Mouse (Mus musculus): ENCODE measurements around the gene Arfip1. TPM values are rescaled to one million over a fixed set of nuclear protein-coding genes. Genes with fewer than 3 reads are reported as not detected.
"Not testable (repeated sequence)": the region's sequence is repeated elsewhere in the genome, so short reads cannot be mapped to it uniquely, and the experiment has no call there.

The Arfip1 gene
- total and polyA plus RNA-seq, 3 experiments = 6.3 to 52.1 (median 50.7) TPM

DNA sequence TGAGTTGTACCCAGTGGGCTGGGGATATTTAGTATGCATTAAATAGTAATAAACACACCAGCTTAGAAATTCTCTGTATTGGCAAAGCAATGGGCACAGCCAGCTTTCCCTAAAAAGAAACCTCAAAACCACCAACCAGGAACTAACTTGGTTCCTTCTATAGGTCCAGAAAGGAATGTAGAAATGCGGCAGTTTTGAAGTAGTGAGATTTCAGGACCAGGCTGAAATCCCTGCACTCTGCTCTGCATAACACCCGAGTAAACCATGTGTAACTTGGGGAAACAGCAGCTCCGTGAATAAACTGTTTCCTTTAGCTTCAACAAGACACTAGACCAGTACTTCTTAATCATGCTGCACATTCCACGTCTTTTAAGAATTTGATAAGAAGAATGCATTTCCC lies 1.7 kb downstream of the Arfip1 start:
- no peak for DNase-seq

DNA sequence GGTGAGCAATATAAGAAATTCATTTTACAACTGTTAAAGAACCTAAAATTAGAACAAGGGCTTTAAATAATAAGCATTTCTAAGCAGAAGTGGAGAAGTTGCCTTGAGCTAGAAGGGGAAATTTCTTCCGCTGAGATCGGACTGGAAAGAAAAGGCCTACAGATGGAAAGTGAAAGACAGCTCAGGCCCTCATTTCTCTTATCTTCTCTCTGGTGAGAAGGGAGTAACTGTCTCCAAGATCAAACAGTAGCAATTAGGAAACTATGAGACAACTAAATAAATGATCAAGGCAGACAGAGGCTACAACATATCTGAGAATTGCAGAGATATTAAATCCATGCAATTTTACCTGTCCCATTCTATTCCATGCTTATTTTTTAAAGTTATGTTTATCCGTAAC lies 11.9 kb downstream of the Arfip1 start:
- no peak for DNase-seq

DNA sequence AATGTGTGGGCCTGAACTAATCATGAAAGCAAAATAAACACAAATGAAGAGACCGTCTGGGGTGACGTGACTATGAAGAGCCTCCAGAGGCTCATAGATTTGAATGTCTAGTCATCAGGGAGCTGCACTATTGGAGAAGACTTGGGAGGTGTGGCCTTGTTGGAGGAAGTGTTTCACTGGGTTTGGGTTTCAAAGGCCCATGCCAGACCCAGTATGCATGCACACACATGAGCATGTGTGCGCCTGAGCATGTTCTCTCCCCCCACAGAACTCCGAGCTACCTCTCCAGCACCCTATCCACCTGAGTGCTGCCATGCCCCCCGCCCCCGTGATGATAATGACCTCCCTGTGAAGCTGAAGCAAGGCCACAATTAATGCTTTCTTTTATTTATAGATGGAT lies 12.8 kb downstream of the Arfip1 start:
- DNase-seq = no peak

DNA sequence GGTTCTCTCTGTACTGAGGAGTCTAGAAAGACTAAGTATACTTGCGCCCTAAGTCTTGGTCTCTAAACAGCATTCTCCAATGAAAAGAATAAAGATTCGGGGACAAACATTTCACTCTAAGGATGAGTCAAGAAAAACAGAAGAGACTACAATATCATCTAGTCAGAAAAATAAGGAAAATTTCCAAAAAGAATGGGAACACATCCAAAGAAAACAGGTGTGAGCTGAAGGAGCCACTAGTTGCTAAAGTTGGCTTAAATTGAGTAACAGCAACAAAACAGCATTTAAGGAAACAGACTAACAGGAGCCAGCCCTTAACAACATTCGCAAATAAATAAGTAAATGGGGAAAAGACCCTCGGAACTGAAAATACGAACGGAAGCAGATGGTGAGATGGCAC lies 13.9 kb downstream of the Arfip1 start:
- no peak for DNase-seq

DNA sequence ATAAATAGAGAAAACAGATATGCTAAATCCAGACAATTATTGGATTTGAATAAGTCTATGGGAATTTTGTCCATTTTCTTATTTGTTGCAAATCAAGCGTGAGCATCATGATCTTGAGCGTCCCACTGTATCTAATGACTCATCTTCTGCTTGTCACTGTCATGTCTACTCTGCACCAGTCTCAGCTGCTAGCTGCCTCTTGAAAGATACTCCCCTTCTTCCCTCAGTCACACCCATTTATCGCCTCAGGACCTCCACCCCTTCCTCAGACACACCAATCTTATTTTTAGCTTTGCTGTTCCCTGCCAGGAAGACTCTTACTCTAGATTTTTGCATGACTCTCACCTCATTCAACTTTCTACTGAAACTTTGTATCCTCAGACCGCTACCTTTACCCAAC lies 19.0 kb downstream of the Arfip1 start:
- DNase-seq = no peak

DNA sequence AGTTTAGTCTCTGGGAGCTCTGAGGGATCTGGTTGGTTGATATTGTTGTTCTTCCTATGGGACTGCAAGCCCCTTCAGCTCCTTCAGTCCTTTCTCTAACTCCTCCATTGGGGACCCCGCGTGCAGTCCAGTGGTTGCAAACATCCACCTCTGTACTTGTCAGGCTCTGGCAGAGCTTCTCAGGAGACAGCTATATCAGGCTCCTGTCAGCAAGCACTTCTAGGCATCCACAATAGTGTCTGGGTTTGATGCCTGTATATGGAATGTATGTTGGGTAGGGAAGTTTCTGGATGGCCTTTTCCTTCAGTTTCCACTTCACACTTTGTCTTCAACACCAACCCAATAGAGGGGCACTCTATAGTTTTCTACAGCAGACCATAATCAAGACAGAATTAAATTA lies 19.5 kb downstream of the Arfip1 start:
- not testable (repeated sequence) for DNase-seq

GRCm38 (mm10) chr3:84558301-84558700 lies 24.1 kb downstream of the Arfip1 start:
- DNase-seq = no peak

DNA sequence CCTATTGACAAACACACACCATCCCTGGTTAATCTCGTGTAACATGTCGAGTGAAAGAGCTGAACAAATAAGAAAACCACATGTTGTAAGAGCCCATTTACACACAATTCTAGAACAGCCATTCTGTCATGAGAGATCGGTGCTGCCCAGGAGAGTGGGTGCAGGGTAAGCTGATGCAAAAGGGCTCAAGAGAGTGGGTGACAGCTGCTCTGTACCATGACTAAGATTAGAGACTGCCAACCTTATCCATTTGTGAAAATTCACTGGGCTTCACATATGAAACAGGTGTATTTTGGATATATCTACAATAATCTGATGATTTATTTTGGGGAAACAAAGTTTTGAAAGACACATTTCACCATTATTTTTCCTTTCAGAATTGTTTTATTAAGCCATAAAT lies 26.6 kb downstream of the Arfip1 start:
- DNase-seq = no peak

GRCm38 (mm10) chr3:84547177-84547576 lies 35.2 kb downstream of the Arfip1 start:
- DNase-seq = no peak

- DNase-seq = peak; percentile 46
These were observed 40.0 kb downstream of the Arfip1 start for GRCm38 (mm10) chr3:84542450-84542849.

GRCm38 (mm10) chr3:84541881-84542280 lies 40.5 kb downstream of the Arfip1 start:
- peak; percentile 77 for DNase-seq

- no peak for DNase-seq
These were observed 41.8 kb downstream of the Arfip1 start for GRCm38 (mm10) chr3:84540640-84541039.

DNA sequence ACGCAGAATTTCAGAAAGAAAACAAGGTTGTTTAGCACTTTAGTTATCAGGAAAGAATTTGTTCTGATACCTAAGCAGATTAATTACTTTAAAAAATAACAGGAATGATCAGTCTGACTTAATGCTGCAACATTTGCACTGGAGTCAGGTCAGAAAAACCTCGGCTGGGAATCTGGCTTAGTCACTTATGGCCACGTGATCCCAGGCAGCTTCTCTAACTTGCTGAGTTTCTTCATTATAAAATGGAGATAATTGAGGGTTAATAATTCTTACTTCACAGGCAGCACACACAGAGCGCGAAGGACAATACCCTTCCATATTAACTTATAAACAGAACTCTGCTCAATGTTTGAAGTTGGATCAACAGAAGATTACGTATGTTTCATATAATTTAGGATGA lies 45.4 kb downstream of the Arfip1 start:
- peak; percentile 27 for DNase-seq

- DNase-seq = no peak
These were observed 49.2 kb downstream of the Arfip1 start for GRCm38 (mm10) chr3:84533227-84533626.

GRCm38 (mm10) chr3:84529021-84529420 lies 53.4 kb downstream of the Arfip1 start:
- DNase-seq = no peak

- no peak for DNase-seq
These were observed 57.5 kb downstream of the Arfip1 start for GRCm38 (mm10) chr3:84524952-84525351.

- no peak for DNase-seq
These were observed 66.3 kb downstream of the Arfip1 start for GRCm38 (mm10) chr3:84516163-84516562.

GRCm38 (mm10) chr3:84512774-84513515 lies 69.5 kb downstream of the Arfip1 start:
- no peak for DNase-seq

- no peak for DNase-seq
These were observed 77.2 kb downstream of the Arfip1 start for GRCm38 (mm10) chr3:84505193-84505592.

- DNase-seq = no peak
These were observed 78.1 kb downstream of the Arfip1 start for GRCm38 (mm10) chr3:84504291-84504690.

DNA sequence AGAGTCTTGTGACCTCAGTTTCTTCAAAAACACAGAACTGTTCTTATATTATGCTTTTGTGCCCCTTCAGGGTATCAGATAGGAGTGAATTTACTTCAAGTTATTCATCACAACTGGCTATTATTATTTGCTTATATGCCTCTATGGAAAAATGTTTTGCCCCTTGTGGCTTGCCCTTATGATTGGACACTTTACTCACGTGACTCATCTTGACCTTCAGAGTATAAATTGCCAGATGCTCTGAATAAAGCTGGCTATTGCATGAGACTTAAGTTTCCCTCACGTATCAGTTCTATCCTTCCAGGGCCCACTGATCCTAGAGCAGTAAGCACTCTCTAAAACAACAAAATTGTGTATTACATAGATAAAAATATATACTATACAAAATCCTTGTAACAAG lies 80.3 kb downstream of the Arfip1 start:
- no peak for DNase-seq

DNA sequence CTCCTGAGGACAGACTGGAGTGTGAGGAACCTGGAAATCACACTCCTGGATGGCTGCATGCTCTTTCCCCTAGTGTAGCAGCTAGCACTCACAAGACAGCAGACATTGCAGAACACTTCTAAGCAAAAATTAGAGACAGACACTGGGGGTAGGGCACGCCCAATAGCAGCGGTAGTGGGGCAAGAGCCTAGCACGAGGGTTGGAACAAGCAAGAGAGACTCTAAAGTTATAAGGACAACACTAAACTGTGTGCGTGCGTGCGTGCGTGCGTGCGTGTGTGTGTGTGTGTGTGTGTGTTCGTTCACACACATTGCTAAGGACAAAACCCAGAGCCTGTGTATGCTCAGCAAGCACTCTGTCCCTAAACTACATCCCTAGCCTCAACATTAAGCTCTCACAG lies 81.9 kb downstream of the Arfip1 start:
- no peak for DNase-seq

DNA sequence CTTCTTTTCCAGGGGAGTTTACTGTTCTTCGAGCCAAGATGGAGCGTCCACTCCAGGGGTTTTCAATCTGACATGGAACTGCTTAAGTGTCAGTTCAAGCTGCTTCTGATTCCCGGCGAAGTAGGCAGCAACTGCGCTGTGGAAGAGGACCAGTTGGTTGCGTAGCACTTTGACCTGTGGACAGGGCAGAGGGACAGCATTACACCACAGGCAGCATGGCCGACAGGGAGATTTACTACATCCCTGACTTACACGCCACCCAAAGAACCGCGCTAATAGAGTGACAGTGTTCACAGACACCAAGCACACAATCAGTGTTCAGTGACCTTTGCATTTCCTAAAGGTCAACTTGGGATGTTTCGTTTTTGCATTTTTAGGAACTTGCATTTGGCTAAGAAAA lies 84.7 kb downstream of the Arfip1 start:
- DNase-seq = no peak

DNA sequence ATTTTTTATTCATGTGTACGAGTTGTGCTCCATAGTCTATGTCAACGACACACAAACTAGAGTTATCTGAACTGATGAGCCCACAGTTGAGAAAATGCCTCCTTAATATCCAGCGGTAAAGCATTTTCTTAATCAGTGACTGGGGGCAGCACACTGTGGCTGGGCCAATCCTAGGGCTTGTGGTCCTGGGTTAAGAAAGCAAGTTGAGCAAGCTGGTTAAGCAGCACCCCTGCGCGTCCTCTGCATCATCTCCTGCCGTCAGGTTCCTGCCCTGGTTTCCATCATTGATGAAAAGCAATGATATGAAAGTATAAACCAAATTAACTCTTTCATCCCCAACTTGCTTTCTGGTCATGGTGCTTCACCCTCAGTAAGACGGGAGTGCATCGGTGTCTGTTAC lies 89.8 kb downstream of the Arfip1 start:
- DNase-seq = no peak

DNA sequence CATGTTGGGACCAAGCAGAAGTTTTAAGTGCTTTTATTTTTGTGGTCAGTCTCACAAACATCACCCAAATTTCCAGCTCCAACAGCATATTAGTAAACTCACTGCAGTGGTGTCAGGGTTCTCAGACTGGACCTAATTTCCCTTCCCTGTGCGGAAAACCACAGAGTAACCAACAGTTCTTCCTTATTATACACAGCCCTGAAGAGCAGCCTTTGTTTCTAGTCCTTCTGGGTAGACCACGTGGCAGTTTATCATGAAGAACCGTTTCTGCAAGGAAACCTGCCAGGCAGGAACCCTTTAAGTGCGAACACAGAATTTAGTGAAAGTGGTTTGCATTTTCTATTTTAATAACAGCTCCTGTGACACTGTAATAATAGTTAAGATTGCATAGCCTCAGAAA lies 90.3 kb downstream of the Arfip1 start:
- DNase-seq = no peak
